Mouse (Mus musculus) hindbrain, postnatal 0 days (tissue): Measurements from ENCODE around the gene Gm13306. TPM values are rescaled to one million over a fixed set of nuclear protein-coding genes. Genes with fewer than 3 reads are reported as not detected.
"Not testable (repeated sequence)": the region's sequence is repeated elsewhere in the genome, so short reads cannot be mapped to it uniquely, and the experiment has no call there.

Experiments used
- ATAC-seq: fragments of 200-750 bp; cut with Nextera tagmentation; 2 replicates; pipeline ENCODE4 v1.8.0; 2017; ENCODE audit warnings: mild to moderate bottlenecking, moderate TSS enrichment, moderate library complexity
- DNase-seq: peaks from one replicate; pipeline ENCODE4 v3.0.0-alpha.2; 2015; ENCODE audit warnings: low spot score
- H3K27ac ChIP-seq: fragments of 300-500 bp; sonication (generic); 2 replicates; pipeline ENCODE4 v1.5.1; 2014; ENCODE audit warnings: mild to moderate bottlenecking
- H3K27me3 ChIP-seq: fragments of 300-500 bp; sonication (generic); 2 replicates; pipeline ENCODE4 v1.6.1; 2014; ENCODE audit warnings: low read length, mixed read lengths; ENCODE audit not compliant: insufficient read depth
- H3K36me3 ChIP-seq: fragments of 300-500 bp; sonication (generic); 2 replicates; pipeline ENCODE4 v1.6.1; 2014; ENCODE audit warnings: low read length, mixed read lengths; ENCODE audit not compliant: insufficient read depth
- H3K4me1 ChIP-seq: fragments of 300-500 bp; sonication (generic); 2 replicates; pipeline ENCODE4 v1.6.1; 2014; ENCODE audit warnings: antibody characterized with exemption, low read length, mixed read lengths; ENCODE audit not compliant: insufficient read depth
- H3K4me2 ChIP-seq: fragments of 300-500 bp; sonication (generic); 2 replicates; pipeline ENCODE4 v1.6.1; 2014; ENCODE audit warnings: low read depth, mild to moderate bottlenecking, low read length, moderate library complexity, mixed read lengths
- H3K4me3 ChIP-seq: fragments of 300-500 bp; sonication (generic); 2 replicates; pipeline ENCODE4 v1.5.1; 2014; ENCODE audit warnings: low read length
- H3K9ac ChIP-seq: fragments of 300-500 bp; sonication (generic); replicated peaks from 2 replicates; pipeline ENCODE4 v1.6.1; 2014; ENCODE audit warnings: mild to moderate bottlenecking, low read length, moderate library complexity, mixed read lengths
- H3K9me3 ChIP-seq: fragments of 300-500 bp; sonication (generic); 2 replicates; pipeline ENCODE4 v1.6.1; 2016; ENCODE audit warnings: low read length, mixed read lengths
- WGBS: fragments of 180-500 bp; shearing (Covaris S2); extraction: QIAGEN DNeasy Blood & Tissue Kit; methylation state at CpG from one replicate; pipeline ENCODE4 v1.1.7; 2014; 5-methylcytosine and 5-hydroxymethylcytosine counted together
- polyA plus RNA-seq: library from polyadenylated mRNA; unstranded; fragments of >200 nt; fragmentation: Nextera tagmentation; extraction: Ambion mirVana; gene quantifications from 2 replicates; pipeline ENCODE4 v1.2.1, GENCODE M21; 2015
- total RNA-seq: library from RNA; depleted of rRNA; stranded (reverse); fragments of >200 nt; gene quantifications from 2 replicates; pipeline ENCODE4 v1.2.3, GENCODE M21; 2014; rRNA removed

Gene Gm13306
- total RNA-seq = 1.4 TPM in 1 of 2 replicates, not detected in the other
- 5.3 and 8.4 TPM in 2 replicates for polyA plus RNA-seq

GRCm38 (mm10) chr4:42153136-42153535 lies at the start of gene Gm13306:
Gene Gm13306, plus strand, starts transcription at chr4:42153436.
- not testable (repeated sequence) for ATAC-seq, DNase-seq, H3K9ac ChIP-seq, H3K4me3 ChIP-seq, H3K27me3 ChIP-seq, H3K9me3 ChIP-seq, H3K36me3 ChIP-seq, H3K27ac ChIP-seq, H3K4me2 ChIP-seq, H3K4me1 ChIP-seq
- no CpG with 5 or more reads among the region's 9 CpGs for WGBS

- not testable (repeated sequence) for H3K9me3 ChIP-seq, H3K4me3 ChIP-seq, DNase-seq, H3K27me3 ChIP-seq, ATAC-seq, H3K4me1 ChIP-seq, H3K9ac ChIP-seq, H3K27ac ChIP-seq, H3K36me3 ChIP-seq, H3K4me2 ChIP-seq
- WGBS = no CpG with 5 or more reads among the region's 5 CpGs
Measured at GRCm38 (mm10) chr4:42114517-42114916, 38.7 kb upstream of the Gm13306 start, which contains the start of gene Gm13304. Gene Gm13304, plus strand, starts transcription at chr4:42114817.

GRCm38 (mm10) chr4:42168503-42168902 lies 15.3 kb downstream of the Gm13306 start, which contains the start of gene Gm13305:
Gene Gm13305, minus strand, starts transcription at chr4:42168603.
- H3K4me3 ChIP-seq, H3K4me2 ChIP-seq, H3K4me1 ChIP-seq, H3K9me3 ChIP-seq, DNase-seq, H3K9ac ChIP-seq, H3K27me3 ChIP-seq, H3K27ac ChIP-seq, ATAC-seq, H3K36me3 ChIP-seq: not testable (repeated sequence)
- WGBS = no CpG with 5 or more reads among the region's 7 CpGs

GRCm38 (mm10) chr4:42178243-42178642 lies 25.0 kb downstream of the Gm13306 start:
- not testable (repeated sequence) for H3K4me1 ChIP-seq, H3K9ac ChIP-seq, DNase-seq, H3K4me3 ChIP-seq, H3K36me3 ChIP-seq, H3K9me3 ChIP-seq, ATAC-seq, H3K27me3 ChIP-seq, H3K4me2 ChIP-seq, H3K27ac ChIP-seq
- no CpG with 5 or more reads among the region's 4 CpGs for WGBS

- H3K36me3 ChIP-seq, H3K4me2 ChIP-seq, DNase-seq, H3K4me3 ChIP-seq, H3K9ac ChIP-seq, H3K9me3 ChIP-seq, ATAC-seq, H3K4me1 ChIP-seq, H3K27ac ChIP-seq, H3K27me3 ChIP-seq: not testable (repeated sequence)
- WGBS = no CpG with 5 or more reads among the region's 31 CpGs
Measured at GRCm38 (mm10) chr4:42183234-42184197, 30.3 kb downstream of the Gm13306 start.

GRCm38 (mm10) chr4:42184324-42184979 lies 31.2 kb downstream of the Gm13306 start:
- not testable (repeated sequence) for H3K9me3 ChIP-seq, H3K27ac ChIP-seq, DNase-seq, H3K4me1 ChIP-seq, H3K4me3 ChIP-seq, H3K36me3 ChIP-seq, H3K4me2 ChIP-seq, H3K27me3 ChIP-seq, H3K9ac ChIP-seq
- WGBS = no CpG with 5 or more reads among the region's 58 CpGs
- ATAC-seq = peak; percentile 40

- not testable (repeated sequence) for H3K9ac ChIP-seq, DNase-seq, H3K4me1 ChIP-seq, H3K27ac ChIP-seq, H3K4me2 ChIP-seq, H3K27me3 ChIP-seq, H3K4me3 ChIP-seq, H3K36me3 ChIP-seq, H3K9me3 ChIP-seq
- ATAC-seq = peak; percentile 64; the same call in 1 of the 2 replicates
- no CpG with 5 or more reads among the region's 25 CpGs for WGBS
Measured at GRCm38 (mm10) chr4:42184980-42185372, 31.7 kb downstream of the Gm13306 start.

Other genes starting within 250 kb of the Gm13306 start
- not detected in 2 replicates for gene Gm21541, start 249.8 kb upstream of the Gm13306 start, total RNA-seq
- not detected in 2 replicates for gene Gm21541, start 249.8 kb upstream of the Gm13306 start, polyA plus RNA-seq
- 3.6 and 23.1 TPM in 2 replicates for gene Gm20878, start 211.9 kb upstream of the Gm13306 start, total RNA-seq
- gene Gm20878, start 211.9 kb upstream of the Gm13306 start, polyA plus RNA-seq = 9.6 and 10.7 TPM in 2 replicates
- 0.29 and 3.0 TPM in 2 replicates for gene Fam205a4, start 187.4 kb upstream of the Gm13306 start, total RNA-seq
- 1.1 and 1.6 TPM in 2 replicates for gene Fam205a4, start 187.4 kb upstream of the Gm13306 start, polyA plus RNA-seq
- gene Gm21093, start 118.7 kb upstream of the Gm13306 start, total RNA-seq = 1.6 and 2.1 TPM in 2 replicates
- 0.19 and 0.42 TPM in 2 replicates for gene Gm21093, start 118.7 kb upstream of the Gm13306 start, polyA plus RNA-seq
- not detected in 2 replicates for gene Gm3893, start 62.2 kb upstream of the Gm13306 start, total RNA-seq
- not detected in 2 replicates for gene Gm3893, start 62.2 kb upstream of the Gm13306 start, polyA plus RNA-seq
- gene Gm13304, start 38.6 kb upstream of the Gm13306 start, total RNA-seq = not detected in 2 replicates
- not detected in 2 replicates for gene Gm13304, start 38.6 kb upstream of the Gm13306 start, polyA plus RNA-seq
- 1.4 TPM in 1 of 2 replicates, not detected in the other for gene Gm13305, start 15.2 kb downstream of the Gm13306 start, total RNA-seq
- gene Gm13305, start 15.2 kb downstream of the Gm13306 start, polyA plus RNA-seq = 0.98 TPM in 1 of 2 replicates, not detected in the other
- not detected in 2 replicates for gene Gm10600, start 87.2 kb downstream of the Gm13306 start, total RNA-seq
- not detected in 2 replicates for gene Gm10600, start 87.2 kb downstream of the Gm13306 start, polyA plus RNA-seq
- gene Ccl21b, start 102.3 kb downstream of the Gm13306 start, total RNA-seq = not detected in 2 replicates
- gene Ccl21b, start 102.3 kb downstream of the Gm13306 start, polyA plus RNA-seq = not detected in 2 replicates
- gene Gm21953, start 140.8 kb downstream of the Gm13306 start, total RNA-seq = not detected in 2 replicates
- gene Gm21953, start 140.8 kb downstream of the Gm13306 start, polyA plus RNA-seq = not detected in 2 replicates
- 1.8 TPM in 1 of 2 replicates, not detected in the other for gene Fam205a3, start 164.9 kb downstream of the Gm13306 start, total RNA-seq
- not detected in 2 replicates for gene Fam205a3, start 164.9 kb downstream of the Gm13306 start, polyA plus RNA-seq